In the genomic region with DNA sequence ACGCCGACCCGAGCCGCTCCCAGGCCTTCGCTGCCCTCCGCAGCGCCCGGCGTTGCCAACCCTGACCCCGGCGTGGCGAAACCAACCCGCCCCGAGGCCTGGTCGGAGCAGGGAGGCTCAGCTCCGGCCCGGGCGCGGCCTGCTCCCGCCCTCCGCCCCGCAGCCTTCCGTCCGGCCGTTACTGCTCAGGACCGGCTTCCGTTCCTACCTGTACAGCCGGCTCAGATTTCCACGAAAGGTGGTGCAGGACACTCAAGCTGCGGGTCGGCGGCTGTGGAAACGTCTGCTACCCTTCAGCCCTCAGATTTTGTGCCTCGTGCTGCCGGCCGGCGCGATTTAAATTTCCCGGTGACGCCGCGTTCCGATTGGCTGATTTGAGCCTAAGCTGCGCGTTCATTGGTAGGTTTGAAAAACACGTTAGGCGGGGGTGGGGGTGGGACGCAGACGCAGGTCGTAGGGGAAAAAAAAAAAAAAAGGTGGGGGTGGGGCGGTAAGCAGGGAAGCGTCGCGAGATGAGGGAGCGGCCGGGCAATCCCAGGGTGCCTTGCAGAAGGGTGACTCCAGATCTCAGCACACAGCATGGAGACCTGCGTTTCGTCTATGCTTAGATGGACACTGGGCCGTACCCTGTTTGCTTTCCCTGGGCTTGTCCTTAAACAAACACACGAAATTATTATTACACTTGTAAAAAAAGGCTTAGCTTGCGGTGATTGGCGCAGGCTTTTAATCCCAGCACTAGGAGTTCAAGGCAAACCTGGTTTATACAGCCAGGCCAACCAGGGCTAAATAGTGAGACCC, we compare ENCODE assay signal across 8 mouse cellular contexts. TPM values are rescaled to one million over a fixed set of nuclear protein-coding genes. Genes with fewer than 3 reads are reported as not detected.
A peak's percentile ranks its signal among the peaks of the same experiment; 100 is the strongest.
DNase-seq lines count a peak whose midpoint lies in the region; ATAC-seq and TF ChIP-seq lines count a peak whose summit lies in the region.

A gene (minus strand): TSS at position 391 of the 798 bp plus-strand sequence.

- under 1% methylated on average over 62 of the region's 62 CpGs for WGBS in forebrain, postnatal 0 days
- WGBS in lung, embryonic 15.5 days: under 1% methylated on average over 59 of the region's 62 CpGs

- H3K4me3 ChIP-seq in G1E (ENCODE audit: low read depth, low read length): peak within 1 kb of the TSS; percentile 98
- H3K4me3 ChIP-seq in forebrain, postnatal 0 days (ENCODE audit: low read depth, low read length): peak within 1 kb of the TSS; percentile 89
- peak within 1 kb of the TSS; percentile 99 for H3K4me3 ChIP-seq in lung, embryonic 15.5 days

- no peaks in the 10 kb centered on the region for H3K9me3 ChIP-seq in G1E (replicated peaks)
- no peaks in the 10 kb centered on the region for H3K9me3 ChIP-seq in forebrain, postnatal 0 days (ENCODE audit: low read length)
- H3K9me3 ChIP-seq in lung, embryonic 15.5 days: no peaks in the 10 kb centered on the region

- H3K4me1 ChIP-seq in G1E (ENCODE audit: insufficient read depth, low read depth, low read length): peaks cover 29% of the 10 kb centered on the region
- H3K4me1 ChIP-seq in forebrain, postnatal 0 days (ENCODE audit: insufficient read depth): peaks cover 3% of the 10 kb centered on the region; the same call in 1 of the 2 replicates
- H3K4me1 ChIP-seq in lung, embryonic 15.5 days: peaks cover 28% of the 10 kb centered on the region

- ATAC-seq in G1E (ENCODE audit: extremely low read depth, insufficient number of reproducible peaks, low FRiP score, poor library complexity, severe bottlenecking): peak; percentile 80
- ATAC-seq in forebrain, postnatal 0 days: peak; percentile 96
- ATAC-seq in lung, embryonic 15.5 days (ENCODE audit: borderline replicate concordance, extremely low read depth, low FRiP score, low TSS enrichment): peak; percentile 94

- 0 out of 2 replicates have a peak, but pooled peaks cover 2% of the 10 kb centered on the region for H3K27me3 ChIP-seq in G1E (ENCODE audit: insufficient read depth, low read length)
- no peaks in the 10 kb centered on the region for H3K27me3 ChIP-seq in forebrain, postnatal 0 days (ENCODE audit: insufficient read depth, low read length)
- H3K27me3 ChIP-seq in lung, embryonic 15.5 days: no peaks in the 10 kb centered on the region

- H3K27ac ChIP-seq in forebrain, postnatal 0 days (ENCODE audit: low read depth, low read length): peak within 1 kb of the TSS; percentile 86
- peak within 1 kb of the TSS; percentile 95 for H3K27ac ChIP-seq in lung, embryonic 15.5 days

- H3K36me3 ChIP-seq in G1E (replicated peaks): peaks cover 35% of the 10 kb centered on the region
- H3K36me3 ChIP-seq in forebrain, postnatal 0 days (ENCODE audit: insufficient read depth): peaks cover 17% of the 10 kb centered on the region
- H3K36me3 ChIP-seq in lung, embryonic 15.5 days: peaks cover 26% of the 10 kb centered on the region

- TF ChIP-seq CTCF in G1E (IDR thresholded peaks at IDR 0.05; ENCODE audit: low read depth, low read length): no peak
- no peak for TF ChIP-seq CTCF in forebrain, postnatal 0 days (IDR thresholded peaks at IDR 0.05; ENCODE audit: low read depth)

- peak within 1 kb of the TSS; percentile 71 for H3K4me2 ChIP-seq in forebrain, postnatal 0 days (ENCODE audit: low read depth)
- peak within 1 kb of the TSS; percentile 58 for H3K4me2 ChIP-seq in lung, embryonic 15.5 days

- DNase-seq in G1E (ENCODE audit: low spot score): peak; percentile 91
- peak; percentile 88 for DNase-seq in cerebellum, adult 18-20 months
- DNase-seq in forebrain, postnatal 0 days: peak; percentile 96
- DNase-seq in heart, postnatal 4 days: peak; percentile 94
- peak; percentile 81 to 90 for DNase-seq in layer of hippocampus, adult 8-10 months (ENCODE audit: low spot score in 2 of 2)
- peak; percentile 85 for DNase-seq in ovary, adult 18-20 months (ENCODE audit: low spot score)
- DNase-seq in thymus, postnatal 0 days (ENCODE audit: low spot score): peak; percentile 92

- peak within 1 kb of the TSS; percentile 64 for H3K9ac ChIP-seq in forebrain, postnatal 0 days
- peak within 1 kb of the TSS; percentile 85 for H3K9ac ChIP-seq in lung, embryonic 15.5 days

RNA-seq across cellular contexts. Expression of the gene that starts here (rescaled TPM):
- total RNA-seq in G1E (2014; fragmentation: Nextera tagmentation): 302 and 432 TPM in 2 replicates
- total RNA-seq in G1E (2017): 62.0 and 66.2 TPM in 2 replicates
- 13.7 and 16.5 TPM in 2 replicates for polyA plus RNA-seq in G1E (2012)
- 75.5 and 83.5 TPM in 2 replicates for total RNA-seq in forebrain, postnatal 0 days (2014; rRNA removed)
- 100 and 102 TPM in 2 replicates for polyA plus RNA-seq in forebrain, postnatal 0 days (2015; fragmentation: Nextera tagmentation; extraction: Ambion mirVana)
- total RNA-seq in heart, postnatal 4 days (2021): 100 to 1,000 TPM; 179 to 190 TPM
- 10 to 100 TPM; 17.5 to 23.7 (median 21.7) TPM for total RNA-seq in layer of hippocampus, adult 8-10 months (2022)
- polyA plus RNA-seq in lung, embryonic 15.5 days (2015; fragmentation: Nextera tagmentation; extraction: Ambion mirVana): 534 and 547 TPM in 2 replicates
- polyA plus RNA-seq in thymus, postnatal 0 days (2015; fragmentation: Nextera tagmentation; extraction: Ambion mirVana): 427 and 439 TPM in 2 replicates

Comparison
In these comparisons a context has a peak if more than half of its experiments do, and no peak if none do; other contexts are left out.
1. Peak in every context shown above with its lines: DNase-seq, ATAC-seq, H3K4me3 ChIP-seq and H3K27ac ChIP-seq.